Mouse (Mus musculus): ENCODE results near the gene Kif7.

The Kif7 gene

DNA sequence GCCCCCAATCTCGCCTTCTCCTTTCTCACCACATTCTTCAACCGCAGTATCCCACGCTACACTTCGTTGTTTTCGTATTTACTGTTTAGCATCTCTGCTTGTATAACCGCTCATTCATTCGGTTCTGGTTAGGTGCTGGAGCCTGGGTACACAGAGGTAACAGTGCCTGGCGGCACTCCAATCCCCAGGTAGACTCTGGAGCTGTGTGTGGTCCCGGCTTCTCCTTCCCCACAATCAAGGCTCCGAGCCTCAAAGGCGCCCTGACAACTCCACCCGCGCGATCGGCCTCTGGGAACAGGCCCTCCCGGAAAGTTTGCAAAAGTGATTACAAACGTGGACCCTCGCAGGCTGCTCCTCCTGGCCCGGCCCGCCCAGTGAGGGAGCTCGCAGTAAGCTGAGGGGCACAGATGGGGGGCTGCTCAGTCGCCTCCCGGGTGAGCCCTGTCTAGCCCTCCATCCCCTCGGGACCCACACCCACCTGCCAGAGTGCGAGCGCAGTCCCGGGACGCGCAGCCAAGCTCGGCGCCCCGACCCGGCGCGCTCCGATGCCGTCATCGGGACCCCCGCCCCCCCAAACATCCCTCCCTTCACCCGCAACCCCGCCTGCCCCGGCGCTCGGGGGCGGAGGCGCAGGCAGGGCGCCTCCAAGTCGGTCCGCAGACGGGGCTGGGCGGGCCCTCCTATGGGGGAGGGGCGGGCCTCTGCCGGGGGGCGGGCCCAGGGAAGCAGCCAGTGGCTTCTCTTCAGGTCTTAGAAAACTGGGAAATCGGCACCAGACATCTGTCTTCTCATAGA, at the start of gene Kif7:
Kif7 (minus strand) TSS at position 534 of the 795 bp plus-strand sequence.
- in situ Hi-C loops (cut with MboI, MseI): no loop called here

DNA sequence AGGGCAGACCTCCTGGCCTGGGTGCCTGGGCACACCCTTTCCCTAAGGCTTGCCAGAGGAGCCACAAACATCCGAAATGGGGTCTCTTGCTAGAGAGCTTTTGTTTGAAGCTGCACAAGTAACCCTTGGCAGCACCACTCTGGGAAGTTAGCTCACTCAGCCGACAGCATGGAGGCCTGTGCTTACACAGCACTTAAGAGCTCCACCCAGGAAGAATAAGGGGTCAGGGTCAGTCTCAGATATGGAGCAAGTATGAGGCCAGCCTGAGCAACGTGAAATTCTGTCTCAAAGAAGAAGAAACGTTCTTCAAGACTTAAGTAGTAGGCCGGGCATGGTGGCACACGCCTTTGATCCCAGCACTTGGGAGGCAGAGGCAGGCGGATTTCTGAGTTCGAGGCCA, 46.6 kb upstream of the Kif7 start:
- in situ Hi-C loops (cut with MboI, MseI): no loop called here

DNA sequence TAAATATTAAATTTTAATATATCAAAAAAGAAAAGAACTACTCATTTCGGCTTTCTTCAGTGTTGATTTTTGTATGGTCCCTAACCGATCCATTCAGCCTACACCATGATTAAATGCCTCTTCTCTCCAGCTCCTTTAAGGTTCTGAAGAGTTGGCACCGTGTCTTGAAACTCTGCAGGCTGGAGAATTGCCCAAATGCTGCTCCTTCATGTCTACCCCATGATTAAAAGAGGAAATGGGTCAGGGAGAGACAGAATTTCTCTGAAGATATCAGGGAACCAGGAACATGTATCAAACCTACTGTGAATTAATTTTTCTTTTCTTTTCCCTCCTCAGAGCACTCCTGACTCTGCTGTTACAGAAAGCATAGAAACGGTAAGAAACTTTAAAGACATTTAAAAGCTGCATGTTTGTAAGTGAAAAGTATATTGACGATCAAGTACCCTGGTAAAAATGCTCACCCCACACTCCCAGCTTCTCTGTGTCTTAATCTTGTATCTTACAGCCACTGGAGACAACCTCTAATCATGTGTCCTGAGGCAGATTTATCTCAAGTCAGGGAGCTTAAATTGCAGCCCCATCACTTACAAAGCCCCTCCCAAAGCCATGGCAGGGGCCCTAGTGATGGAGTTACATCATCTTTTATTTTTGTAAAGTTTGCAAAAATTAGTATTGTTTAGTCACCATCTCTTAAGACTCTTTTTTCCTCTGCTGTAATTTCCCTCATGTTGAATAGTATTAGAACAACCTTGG, 45.8 kb upstream of the Kif7 start:
- in situ Hi-C loops (cut with MboI, MseI): no loop called here

DNA sequence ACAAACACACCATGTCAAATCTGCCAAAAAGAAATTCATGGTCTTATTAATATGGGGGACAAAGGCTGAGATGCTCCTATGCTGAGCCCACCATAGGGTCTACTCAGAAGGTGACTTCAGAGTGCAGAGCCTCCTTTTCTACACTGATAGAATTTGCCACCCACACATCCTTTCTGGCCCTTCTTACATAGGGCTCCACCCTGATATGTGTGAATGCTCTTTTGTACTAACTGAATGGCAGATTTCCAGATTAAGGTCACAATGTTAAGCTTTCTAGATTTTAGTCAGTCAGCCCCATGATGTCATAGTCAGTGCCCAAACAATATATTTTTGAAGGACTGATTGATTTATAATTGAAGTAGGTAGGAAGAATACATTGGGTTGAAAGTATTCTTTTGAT, 44.2 kb upstream of the Kif7 start:
- in situ Hi-C loops (cut with MboI, MseI): no loop called here

DNA sequence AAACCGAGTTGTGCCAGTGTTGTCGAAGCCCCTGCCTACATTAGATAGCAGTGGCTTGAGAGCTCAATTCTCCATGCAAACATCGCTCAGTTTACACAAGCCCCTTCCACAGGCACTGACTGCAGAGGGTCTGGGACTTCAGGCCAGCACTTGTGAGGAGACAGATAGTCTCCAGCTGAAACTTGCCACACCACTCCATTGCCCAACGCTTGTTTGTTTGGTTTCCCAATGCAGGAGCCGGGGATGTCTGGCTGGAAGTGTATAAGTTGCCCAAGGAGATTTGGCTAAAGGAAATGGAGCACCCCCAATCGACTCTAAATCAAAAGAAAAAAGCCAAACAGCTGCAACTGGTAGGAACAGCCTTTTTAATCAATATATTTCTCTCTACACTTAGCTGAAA, 42.7 kb upstream of the Kif7 start:
- in situ Hi-C loops (cut with MboI, MseI): no loop called here

DNA sequence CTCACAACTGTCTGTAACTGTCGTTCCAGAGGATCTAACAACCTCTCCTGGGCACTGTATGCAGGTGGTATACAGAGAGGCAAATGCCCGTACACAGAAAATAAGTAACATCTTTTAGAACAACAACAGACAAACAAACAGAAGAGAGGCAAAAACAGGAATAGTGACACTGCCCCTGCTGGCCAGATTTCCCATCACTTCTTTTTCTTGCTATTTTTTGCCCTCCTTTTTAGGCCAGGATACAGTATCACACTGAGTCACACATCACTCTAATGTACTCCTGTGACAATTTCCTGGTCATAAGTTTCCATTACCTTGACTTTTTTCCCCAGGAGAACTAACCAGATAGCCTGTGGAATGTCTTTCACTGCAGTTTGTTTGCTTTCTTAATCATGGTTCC, 40.8 kb upstream of the Kif7 start:
- in situ Hi-C loops (cut with MboI, MseI): no loop called here

DNA sequence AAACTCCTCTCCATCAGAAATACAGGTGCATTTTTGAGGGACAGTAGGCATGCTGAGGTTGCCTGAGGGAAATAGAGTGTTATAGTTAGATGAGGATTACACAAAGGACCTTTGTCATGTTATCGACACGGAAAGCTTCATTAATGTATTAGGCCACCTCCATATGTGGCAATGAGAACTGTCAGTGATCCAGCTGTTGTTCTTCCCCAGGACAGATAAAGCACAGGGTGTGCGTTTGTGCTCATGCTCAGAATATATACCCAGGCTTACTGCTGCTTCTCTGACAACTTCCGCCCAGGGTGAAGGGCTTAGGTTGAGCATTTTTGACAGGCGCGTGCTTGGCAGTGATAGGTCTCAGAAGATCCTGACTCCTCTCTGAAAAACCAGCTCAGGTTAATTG, 34.0 kb upstream of the Kif7 start:
- in situ Hi-C loops (cut with MboI, MseI): no loop called here

DNA sequence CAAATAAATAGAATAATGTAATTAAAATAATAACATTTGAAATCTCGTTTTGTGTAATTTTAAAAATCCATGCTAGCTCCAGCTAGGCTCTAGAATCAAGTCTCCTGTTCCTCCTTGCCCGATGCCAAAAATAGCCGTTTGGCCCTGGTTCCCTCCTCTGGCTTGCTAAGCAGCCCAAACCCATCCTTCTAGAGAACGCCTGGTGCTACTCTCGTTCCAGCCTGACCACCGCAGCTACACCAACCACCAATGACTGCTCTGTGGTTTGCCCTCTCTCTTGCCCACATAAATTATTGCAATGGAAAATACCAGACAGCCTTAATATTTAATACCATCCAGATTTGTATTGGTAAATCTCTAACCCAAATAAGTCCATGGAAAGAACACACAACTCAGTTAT, 32.1 kb upstream of the Kif7 start:
- in situ Hi-C loops (cut with MboI, MseI): no loop called here

DNA sequence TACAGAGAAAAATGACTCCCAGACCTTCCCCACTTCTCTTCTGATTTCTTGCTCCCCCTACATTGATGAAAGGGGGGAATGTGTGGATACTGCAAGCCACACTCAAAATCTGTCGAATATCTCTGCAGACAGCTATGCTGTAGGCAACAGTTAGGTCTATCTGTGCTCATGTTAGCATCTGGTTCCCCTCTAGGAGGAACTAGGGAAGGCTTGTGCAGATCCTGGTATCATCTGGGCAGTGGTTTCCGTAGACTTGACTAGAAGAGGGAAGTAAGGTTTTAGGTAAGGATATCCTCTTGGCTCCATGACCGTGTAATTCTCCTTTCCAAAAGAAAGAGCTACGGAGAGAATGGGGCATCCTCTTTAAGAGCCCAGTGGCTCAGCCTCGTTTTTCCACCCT, 29.1 kb upstream of the Kif7 start:
- in situ Hi-C loops (cut with MboI, MseI): no loop called here

DNA sequence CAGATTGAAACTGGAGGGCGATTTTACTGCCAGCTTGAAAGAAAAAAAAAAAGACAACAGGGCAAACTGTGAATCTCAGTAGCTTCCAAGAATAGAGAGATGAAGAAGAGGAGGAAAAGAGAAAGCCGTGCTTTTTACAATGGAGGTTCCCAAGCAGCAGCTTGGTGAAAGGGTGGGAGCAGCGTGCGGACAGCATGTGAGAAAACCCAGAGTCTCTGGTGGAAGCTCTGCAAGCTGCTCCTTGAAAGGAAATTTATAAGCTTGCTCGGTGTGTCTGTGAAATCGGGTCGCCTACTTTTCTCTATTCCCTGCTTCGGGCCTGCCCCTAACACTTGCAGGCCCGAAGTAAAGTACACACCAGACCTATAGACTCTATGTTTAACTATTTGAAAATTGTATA, 28.5 kb upstream of the Kif7 start:
- in situ Hi-C loops (cut with MboI, MseI): no loop called here

DNA sequence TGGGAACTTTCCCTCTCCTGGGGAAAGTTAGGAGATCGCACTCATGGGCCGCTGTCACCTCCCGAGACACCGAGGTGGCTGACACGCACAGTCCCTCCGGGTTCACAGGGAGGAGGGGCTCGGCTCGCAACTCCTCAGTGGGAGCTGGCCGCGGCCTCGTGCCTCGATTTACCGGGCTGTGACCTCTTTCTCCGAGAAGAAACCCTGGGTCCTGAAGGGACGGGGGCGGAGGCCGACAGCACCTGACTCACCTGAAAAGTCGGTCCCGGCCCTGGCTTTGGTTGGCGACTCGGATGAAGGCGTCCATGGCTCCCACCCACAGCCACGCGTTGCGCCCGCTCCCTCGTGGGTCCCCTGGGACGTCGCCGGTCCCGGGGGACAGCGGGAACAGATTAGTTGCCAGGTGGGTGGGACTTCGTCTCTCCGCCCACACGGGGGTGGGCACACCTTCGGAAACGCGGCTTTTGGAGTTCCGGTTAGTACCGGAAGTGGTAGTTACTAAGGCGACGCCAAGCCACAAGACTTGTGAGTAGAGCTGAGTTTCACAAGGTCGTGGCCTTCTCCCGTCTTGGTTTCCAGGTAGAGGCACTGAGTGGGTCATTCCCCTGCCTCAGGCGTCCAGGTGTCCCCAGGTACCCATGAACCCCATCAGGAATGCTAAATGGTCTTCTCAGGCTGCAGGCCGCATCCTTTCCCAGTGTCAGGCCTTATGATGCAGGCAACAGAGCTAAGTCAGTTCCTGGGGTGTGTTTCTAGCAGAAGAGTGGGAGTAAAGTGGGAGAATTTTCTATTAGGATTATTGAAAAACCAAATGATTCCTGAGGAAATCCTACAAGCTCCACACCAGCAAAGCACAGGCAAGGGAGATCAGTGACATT, 27.4 kb upstream of the Kif7 start, which contains the start of the genes Pex11a and Wdr93:
Pex11a (minus strand) TSS at position 473 of the 878 bp plus-strand sequence.
Wdr93 (plus strand) TSS at position 505 of the 878 bp plus-strand sequence.
- in situ Hi-C loops (cut with MboI, MseI): no loop called here

DNA sequence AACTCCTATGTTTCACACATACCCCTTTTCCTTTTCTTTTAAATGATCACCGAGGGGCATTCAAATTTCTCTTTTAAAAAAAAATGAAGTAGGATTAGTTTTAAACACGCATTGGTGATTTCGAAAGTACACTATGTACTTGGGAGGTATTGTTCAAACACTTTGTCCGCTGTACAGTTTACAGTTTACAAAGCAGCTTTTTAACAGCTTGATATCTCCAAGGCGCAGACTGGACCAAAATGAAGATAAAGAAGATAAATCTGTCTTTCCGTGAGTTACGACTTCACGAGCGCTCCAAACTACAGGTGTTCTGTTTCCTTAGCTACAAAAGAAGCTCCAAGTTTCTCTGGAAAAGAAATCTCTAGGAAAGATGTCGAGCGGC, 26.7 kb upstream of the Kif7 start:
- in situ Hi-C loops (cut with MboI, MseI): no loop called here

DNA sequence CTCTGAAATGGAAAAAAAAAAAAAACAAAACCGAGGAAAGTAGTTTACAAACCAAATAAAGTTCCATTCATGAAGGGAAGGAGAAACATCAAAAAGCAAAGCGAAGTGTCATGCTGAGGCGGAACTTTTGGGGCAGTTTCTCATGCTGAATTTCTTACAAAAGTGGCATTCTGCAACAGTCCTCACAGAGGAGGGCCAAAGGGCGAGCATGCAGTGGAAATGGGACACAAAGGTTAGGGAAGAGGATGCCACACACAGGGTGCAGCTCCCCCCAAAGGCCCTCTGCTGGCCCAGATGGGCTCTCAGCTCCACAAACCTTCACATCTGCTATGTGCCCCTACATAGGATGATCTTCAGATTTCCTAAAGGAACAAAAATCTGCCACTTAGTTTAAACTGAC, 24.8 kb upstream of the Kif7 start:
- in situ Hi-C loops (cut with MboI, MseI): no loop called here

DNA sequence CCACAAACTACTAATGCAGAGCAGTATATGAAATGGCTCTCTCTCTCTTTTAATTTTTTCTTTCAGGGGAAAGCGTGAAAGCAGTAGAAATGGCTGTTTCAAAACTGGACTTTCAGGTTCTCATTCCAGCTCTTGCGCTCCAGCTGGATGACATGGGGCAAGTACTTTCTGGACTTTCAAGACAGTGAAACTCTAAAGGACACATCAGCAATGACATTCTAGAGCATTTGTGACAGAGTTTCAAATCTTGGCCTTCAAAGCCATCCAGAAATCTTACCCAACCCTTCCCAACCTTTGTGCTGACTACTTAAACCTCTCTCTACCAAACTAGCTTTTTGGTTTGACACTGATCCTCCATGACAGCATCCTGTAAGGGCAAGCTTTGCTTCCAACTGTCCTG, 23.4 kb upstream of the Kif7 start:
- in situ Hi-C loops (cut with MboI, MseI): no loop called here

DNA sequence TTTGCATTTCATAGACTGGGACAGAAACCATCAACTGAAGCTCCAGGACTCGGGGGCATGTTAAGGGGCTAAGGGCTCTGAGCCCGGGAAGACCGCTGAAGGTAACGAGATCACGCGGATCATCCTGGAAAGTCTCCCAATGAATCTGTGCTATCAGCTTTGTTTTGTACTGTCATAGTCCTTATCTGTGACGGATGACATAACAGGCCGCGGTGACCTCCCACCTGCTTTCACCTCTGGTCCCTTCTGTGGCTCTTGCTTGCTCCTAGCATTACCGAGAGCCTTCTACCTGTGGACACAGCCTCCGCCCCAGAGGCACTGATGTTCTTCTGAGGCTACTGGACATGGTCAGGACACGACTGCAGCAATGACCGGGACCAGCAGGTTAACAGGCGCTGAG, 21.0 kb upstream of the Kif7 start:
- in situ Hi-C loops (cut with MboI, MseI): no loop called here

DNA sequence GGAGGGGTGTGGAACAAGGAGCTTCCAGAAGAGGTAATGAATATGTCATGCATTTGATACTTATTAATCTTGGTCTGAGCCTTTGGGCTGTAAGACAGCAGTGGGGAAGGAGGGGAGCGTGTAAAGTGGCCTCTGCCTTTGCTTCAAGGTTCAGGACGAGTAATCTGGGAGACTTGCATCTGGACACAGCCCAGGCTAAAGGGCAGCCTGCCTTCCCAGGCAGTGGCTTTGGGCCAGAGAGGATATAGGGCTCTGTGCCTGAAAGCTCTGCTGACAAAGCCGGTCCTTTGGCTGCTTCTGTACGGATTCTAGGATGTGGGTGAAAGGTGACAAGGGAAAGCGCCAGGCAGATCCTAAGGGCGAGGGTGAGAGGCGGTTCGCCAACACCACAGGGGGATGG, 19.0 kb upstream of the Kif7 start:
- in situ Hi-C loops (cut with MboI, MseI): no loop called here

DNA sequence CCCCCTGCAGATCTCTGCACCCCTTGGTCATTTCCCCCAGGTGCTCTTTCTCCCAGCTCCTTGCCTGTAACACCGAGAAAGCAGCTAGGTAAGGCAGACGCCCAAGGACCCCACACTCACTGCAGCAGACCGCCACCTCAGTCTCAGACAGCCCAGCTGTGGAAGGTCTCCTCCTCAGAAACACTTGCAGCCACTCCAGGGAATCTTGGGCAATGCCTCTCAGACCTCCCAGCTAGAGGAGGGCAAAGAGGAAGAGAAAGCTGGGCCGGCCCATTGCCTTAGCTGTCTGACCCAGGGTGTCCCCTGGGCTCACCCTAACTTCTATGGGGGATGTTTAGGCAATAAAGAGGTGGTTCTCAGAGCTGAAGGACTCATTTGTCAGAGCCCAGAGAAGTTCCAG, 17.1 kb upstream of the Kif7 start, which contains the start of gene Plin1:
Plin1 (minus strand) TSS at position 282 of the 400 bp plus-strand sequence.
- in situ Hi-C loops (cut with MboI, MseI): no loop called here

DNA sequence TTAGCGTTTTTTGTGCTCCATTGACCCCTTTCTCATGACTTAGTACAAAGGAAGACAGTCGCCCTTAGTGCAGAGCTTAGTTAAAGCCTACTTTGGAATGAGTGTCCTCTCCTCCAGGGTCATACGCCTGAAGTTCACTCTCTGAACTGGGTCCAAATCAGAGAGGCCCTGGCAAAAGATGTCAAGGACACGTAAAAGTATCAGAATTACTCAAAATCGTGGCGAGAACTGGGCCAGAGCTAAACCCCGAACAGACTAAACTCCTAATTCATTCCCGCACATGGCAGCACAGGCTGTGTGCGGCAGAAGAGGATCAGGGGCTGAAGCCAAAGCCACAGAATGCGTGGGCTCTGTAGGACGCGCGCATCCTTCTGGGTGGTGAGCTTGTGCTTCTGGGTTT, 15.9 kb upstream of the Kif7 start:
- in situ Hi-C loops (cut with MboI, MseI): no loop called here

DNA sequence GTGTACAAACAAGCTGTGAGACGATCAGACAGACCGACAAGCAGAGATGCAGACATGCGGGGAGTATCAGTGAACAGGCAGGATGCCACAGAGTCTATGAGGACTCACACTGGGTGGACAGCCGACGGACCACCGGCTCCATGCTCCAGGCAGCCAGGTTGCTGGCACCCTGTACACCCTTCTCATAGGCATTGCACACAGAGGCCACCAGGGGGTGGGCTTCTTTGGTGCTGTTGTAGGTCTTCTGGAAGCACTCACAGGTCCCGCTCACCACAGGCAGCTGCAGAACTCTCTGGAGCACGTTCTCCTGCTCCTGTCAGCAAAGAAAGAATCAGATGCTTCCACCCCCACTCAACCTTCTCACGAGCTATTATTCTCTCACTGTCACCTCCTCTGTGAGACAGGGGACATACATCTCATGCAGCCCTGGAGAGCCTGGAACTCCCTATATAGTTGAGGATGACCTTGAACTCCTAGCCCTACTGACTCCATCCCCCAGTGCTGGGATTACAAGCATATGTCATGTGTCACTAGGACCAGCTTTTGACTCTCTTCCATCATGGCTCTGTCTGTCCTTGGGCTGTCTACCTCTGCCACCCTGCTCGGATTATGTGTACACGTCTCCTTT, 14.3 kb upstream of the Kif7 start:
- in situ Hi-C loops (cut with MboI, MseI): no loop called here

DNA sequence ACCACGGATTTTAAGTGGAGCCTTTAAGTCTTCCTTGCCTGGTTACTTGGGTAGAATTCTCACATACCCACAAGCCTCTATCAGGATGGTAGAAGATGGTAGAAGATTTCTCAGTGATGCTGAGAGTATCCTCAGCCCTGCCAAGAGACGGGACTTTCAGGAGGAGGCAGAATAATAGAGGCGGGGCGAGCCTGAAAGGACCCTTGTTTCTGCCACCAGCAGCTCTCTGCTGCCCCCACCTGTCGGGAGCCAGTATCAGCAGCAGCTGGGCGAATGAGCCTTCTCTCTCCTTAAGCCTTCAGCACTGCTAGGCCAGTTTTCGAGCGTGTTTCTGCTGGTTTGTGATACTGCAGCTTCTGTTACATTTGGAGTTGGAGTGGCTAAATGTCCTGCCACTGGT, 13.6 kb upstream of the Kif7 start:
- in situ Hi-C loops (cut with MboI, MseI): no loop called here

DNA sequence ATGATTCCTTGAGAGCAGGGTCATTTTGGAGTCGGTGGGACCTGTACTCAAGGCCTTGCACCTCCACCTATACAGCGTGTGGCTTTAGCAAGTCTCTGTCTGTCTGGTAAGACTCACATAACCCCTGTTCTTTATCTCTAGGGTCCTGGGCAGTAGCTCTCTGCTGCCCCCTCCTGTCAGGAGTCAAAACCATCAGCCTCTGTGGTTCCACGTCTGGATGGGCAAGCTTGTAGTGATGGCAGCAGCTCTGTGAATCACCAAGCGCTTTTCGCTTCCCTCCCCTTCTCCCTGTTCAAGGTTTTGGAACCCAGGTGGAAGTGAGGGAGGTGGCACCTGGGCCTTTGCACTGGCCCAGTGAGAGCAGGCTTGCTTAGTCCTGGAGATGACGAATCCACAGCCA, 12.7 kb upstream of the Kif7 start:
- in situ Hi-C loops (cut with MboI, MseI): no loop called here

DNA sequence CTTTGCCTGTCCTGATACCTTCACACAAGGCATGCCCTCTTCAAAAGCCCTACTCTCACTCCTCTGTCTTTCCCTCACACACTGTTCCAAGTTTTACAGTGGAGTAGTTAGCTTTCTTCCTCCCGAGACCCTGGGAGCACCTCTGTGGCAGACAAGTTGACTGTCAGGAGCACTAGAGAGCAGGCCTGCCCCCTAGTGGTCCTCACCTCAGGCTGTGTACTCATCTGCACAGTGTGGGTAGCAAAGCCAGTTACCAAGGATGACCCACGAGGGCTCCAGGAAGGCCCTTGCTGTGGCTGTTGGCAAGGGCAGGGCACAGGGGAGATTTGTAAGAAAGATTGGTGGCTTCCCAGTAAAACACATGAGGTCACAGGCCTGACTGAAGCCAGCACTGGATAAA, 11.6 kb upstream of the Kif7 start:
- in situ Hi-C loops (cut with MboI, MseI): no loop called here
